Mouse (Mus musculus): ENCODE results near the gene Mansc4. TPM values are rescaled to one million over a fixed set of nuclear protein-coding genes. Genes with fewer than 3 reads are reported as not detected.

Gene Mansc4
- polyA plus RNA-seq, 1 experiment from 2014 or later: 1.5 TPM

DNA sequence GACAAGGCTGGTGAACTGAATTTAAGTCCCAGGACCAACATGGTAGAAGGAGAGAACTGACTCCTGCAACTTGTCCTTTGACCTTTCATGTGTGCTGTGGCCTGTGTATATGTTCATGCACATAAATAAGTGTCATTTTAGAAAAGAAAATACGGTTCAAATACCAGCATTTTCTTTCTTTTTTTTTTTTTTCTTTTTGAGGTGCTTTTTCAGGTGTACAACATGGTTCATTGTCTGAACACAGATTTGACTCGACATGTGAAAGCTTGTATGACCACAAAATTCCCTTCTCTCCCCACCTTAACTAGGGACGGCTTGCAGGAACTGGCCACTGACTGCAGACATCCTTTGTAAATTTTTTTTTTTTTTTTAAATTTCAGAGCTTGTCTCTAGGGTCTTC, 10.1 kb upstream of the Mansc4 start:
- peaks cover 25% of the 10 kb centered on the region for H3K4me1 ChIP-seq (replicated peaks)
- no peak overlapping the region for H3K27ac ChIP-seq (replicated peaks)
- ATAC-seq (ENCODE audit: low FRiP score, low read depth): no peak
- H3K4me3 ChIP-seq: no peak overlapping the region
- 83% methylated on average over 3 of the region's 3 CpGs for WGBS
- no peak overlapping the region for H3K9ac ChIP-seq
- no peaks in the 10 kb centered on the region for H3K27me3 ChIP-seq
- H3K4me2 ChIP-seq: no peak overlapping the region
- H3K36me3 ChIP-seq: no peaks in the 10 kb centered on the region
- no peaks in the 10 kb centered on the region for H3K9me3 ChIP-seq

DNA sequence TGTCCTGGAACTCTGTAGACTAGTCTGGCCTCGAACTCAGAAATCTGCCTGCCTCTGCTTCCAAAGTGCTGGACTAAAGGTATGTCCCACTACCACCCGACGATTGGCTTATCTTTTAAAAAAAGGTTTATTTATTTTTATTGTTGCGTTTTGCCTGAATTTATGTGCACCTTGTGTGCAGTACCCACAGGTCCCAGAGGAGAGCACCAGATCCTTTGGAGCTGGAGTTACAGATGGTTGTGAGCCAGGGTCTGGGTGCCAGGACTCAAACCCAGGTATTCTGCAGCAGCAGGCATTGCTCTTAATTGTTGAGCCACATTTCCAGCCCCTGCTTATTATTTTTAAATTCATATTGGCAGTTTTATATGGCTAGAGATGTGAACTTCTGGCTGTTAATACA, 9.3 kb upstream of the Mansc4 start:
- WGBS: 96% methylated on average over 4 of the region's 4 CpGs
- Histone ChIP-seq H3K9ac (no peak overlapping the region), H3K27me3 (no peaks in the 10 kb centered on the region), H3K27ac (replicated peaks) (no peak overlapping the region), H3K4me3 (no peak overlapping the region), H3K4me2 (no peak overlapping the region), H3K9me3 (no peaks in the 10 kb centered on the region), H3K36me3 (no peaks in the 10 kb centered on the region), H3K4me1 (replicated peaks) (peaks cover 25% of the 10 kb centered on the region)
- ATAC-seq (ENCODE audit: low FRiP score, low read depth): no peak

DNA sequence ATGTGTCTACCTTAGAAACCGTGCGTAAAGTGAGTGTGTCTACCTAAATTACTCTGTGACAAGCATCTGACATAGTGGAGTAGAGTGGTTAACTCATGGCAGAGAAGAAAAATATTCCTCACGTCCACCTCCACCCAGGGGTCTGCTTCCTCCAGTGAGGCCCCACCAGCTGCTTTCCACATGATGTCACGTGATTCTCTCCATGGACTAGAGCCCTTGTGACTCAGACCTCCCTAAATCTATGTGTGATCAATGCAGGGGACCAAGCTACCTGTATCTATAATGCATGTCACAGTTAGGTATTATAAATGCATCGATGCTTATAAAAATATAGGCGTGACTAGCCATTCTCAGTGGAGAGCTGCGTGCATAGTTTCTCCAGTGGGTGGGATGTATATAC, 7.9 kb upstream of the Mansc4 start:
- no peak for ATAC-seq (ENCODE audit: low FRiP score, low read depth)
- WGBS: 77% methylated on average over 7 of the region's 7 CpGs
- Histone ChIP-seq H3K4me3 (no peak overlapping the region), H3K9me3 (no peaks in the 10 kb centered on the region), H3K4me1 (replicated peaks) (peaks cover 34% of the 10 kb centered on the region), H3K27ac (replicated peaks) (no peak overlapping the region), H3K27me3 (no peaks in the 10 kb centered on the region), H3K4me2 (peak overlapping the region; percentile 20), H3K36me3 (no peaks in the 10 kb centered on the region), H3K9ac (no peak overlapping the region)

DNA sequence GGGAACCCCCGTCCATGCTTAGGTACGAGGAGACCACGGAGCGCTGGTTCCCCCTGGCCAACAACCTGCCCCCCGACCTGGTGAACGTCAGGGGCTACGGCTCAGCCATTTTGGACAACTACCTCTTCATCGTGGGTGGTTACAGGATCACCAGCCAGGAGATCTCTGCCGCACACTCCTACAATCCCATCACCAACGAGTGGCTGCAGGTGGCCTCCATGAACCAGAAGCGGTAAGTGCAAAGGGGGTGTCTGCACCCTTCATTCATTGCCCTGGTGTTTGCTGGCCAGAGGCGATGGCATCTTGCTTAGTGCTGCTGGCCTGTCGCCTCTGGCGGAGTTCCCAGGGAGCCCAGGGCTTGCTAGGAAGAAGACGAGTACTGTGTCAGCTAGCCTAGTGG, 5.3 kb upstream of the Mansc4 start:
- Histone ChIP-seq H3K27me3 (no peaks in the 10 kb centered on the region), H3K27ac (replicated peaks) (peak overlapping the region; percentile 95), H3K9me3 (no peaks in the 10 kb centered on the region), H3K4me1 (replicated peaks) (peaks cover 35% of the 10 kb centered on the region), H3K4me2 (peak overlapping the region; percentile 97), H3K4me3 (peak overlapping the region; percentile 88), H3K36me3 (no peaks in the 10 kb centered on the region), H3K9ac (peak overlapping the region; percentile 93)
- peak; percentile 6; the same call in 1 of the 2 replicates for ATAC-seq (ENCODE audit: low FRiP score, low read depth)
- 0% methylated on average over 15 of the region's 15 CpGs for WGBS

DNA sequence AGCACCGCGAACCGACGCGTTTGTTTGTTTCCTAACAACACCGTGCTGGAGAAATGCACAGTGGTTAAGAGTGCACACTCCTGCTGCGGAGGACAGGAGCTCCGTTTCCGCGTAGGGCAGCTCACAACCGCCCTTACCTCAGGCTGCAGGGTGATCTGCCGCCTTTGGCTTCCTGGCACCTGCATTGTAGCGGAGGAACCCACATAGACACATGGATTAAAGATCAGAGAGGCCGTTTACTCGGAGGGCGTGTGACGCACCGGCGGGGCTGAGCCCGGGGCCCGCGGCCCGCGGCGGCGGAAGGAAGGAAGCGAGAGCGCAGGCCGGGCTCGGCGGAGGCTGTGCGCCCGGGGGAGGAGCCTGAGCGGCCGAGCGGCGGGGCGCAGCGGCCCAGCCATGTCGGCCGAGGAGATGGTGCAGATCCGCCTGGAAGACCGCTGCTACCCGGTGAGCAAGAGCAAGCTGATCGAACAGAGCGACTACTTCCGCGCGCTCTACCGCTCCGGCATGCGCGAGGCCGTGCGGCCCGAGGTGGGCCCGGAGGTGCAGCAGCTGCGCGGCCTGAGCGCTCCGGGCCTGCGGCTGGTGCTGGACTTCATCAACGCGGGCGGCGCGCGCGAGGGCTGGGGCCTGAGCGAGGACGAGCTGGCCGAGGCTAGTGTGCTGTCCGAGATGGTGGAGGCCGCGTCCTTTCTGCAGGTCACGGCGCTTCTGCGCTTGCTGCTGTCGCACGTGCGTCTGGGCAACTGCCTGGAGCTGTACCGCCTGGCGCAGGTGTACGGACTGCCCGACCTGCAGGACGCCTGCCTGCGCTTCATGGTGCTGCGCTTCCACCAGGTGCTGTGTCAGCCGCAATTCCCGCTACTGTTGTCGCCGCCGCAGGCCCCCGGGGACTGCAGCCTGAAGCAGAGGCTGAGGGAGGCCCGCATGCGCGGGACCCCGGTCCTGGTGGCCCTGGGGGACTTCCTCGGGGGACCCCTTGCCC, 4.6 kb upstream of the Mansc4 start, which contains the start of gene Klhl42:
TSS of gene Klhl42 (plus strand) at position 244 of the 985 bp plus-strand sequence.
- peaks cover 42% of the 10 kb centered on the region for H3K4me1 ChIP-seq (replicated peaks)
- ATAC-seq (ENCODE audit: low FRiP score, low read depth): peak; percentile 89

DNA sequence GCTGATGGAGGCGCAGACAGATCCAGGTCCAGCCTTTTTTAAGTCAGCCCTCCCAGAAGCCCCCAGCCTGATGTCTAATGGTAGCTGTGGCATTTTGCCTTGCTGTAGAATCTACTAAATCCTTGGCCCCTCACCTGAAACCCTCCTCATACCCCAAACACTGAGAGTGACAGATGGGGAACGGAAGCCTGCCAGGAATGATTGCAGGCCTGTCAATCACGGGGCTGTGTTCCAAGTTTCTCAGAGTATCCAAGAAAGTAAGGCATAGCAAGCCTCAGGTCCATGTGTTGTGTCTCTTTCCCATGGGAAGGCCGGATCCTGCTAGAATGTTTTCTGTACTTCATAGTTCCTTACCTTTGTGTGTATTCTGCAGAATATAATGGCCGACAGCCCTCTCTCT, 3.4 kb upstream of the Mansc4 start:
- H3K9ac ChIP-seq: no peak overlapping the region
- no peaks in the 10 kb centered on the region for H3K9me3 ChIP-seq
- no peak for ATAC-seq (ENCODE audit: low FRiP score, low read depth)
- peak overlapping the region; percentile 97 for H3K4me2 ChIP-seq
- H3K4me1 ChIP-seq (replicated peaks): peaks cover 42% of the 10 kb centered on the region
- H3K36me3 ChIP-seq: no peaks in the 10 kb centered on the region
- 74% methylated on average over 5 of the region's 5 CpGs for WGBS
- H3K27me3 ChIP-seq: no peaks in the 10 kb centered on the region
- peak overlapping the region; percentile 95 for H3K27ac ChIP-seq (replicated peaks)
- H3K4me3 ChIP-seq: peak overlapping the region; percentile 88

More for the DNA sequence above, 4.6 kb upstream of the Mansc4 start, which contains the start of gene Klhl42:
- peak within 1 kb of the TSS; percentile 97 for H3K4me2 ChIP-seq
- no peaks in the 10 kb centered on the region for H3K27me3 ChIP-seq
- H3K36me3 ChIP-seq: no peaks in the 10 kb centered on the region
- H3K4me3 ChIP-seq: peak within 1 kb of the TSS; percentile 88
- peak within 1 kb of the TSS; percentile 93 for H3K9ac ChIP-seq
- H3K27ac ChIP-seq (replicated peaks): peak within 1 kb of the TSS; percentile 95
- no peaks in the 10 kb centered on the region for H3K9me3 ChIP-seq
- WGBS: under 1% methylated on average over 97 of the region's 99 CpGs

DNA sequence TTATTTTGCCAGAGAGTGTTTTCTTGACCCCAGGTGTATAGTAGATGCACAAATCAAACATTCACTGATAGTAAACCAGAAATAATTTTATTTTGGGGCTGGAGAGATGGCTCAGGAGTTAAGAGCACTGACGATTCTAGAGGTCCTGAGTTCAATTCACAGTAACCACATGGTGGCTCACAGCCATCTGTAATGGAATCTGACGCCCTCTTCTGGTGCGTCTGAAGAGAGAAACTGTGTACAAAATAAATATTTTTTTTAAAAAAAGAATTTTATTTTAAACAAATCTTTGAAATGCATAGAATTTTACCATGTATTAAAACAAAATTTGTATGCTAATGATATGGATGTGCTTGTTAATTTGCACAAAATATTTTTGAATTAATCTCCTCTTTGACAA, 1.7 kb upstream of the Mansc4 start:
- 83% methylated on average over 3 of the region's 3 CpGs for WGBS
- ATAC-seq (ENCODE audit: low FRiP score, low read depth): no peak
- H3K27ac ChIP-seq (replicated peaks): no peak overlapping the region

DNA sequence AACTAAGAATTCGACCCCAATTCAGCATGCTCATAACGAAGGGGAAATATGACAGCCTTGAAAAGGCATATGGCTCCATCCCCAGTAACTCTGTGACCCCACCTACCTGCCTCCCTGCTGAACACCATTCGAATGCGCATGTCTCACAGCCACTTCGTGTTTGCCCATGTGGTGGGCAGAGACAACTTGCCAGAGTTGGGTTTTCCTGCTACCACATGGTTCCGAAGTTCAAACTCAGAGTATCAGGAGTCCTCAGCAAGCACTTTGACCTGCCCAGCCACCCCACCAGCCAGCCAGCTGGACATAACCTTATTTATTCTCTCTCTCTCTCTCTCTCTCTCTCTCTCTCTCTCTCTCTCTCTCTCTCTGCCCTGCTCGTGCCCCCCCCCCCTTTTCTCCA, 904 bp upstream of the Mansc4 start:
- no peak for ATAC-seq (ENCODE audit: low FRiP score, low read depth)
- Histone ChIP-seq H3K27me3 (no peaks in the 10 kb centered on the region), H3K4me3 (no peak overlapping the region), H3K27ac (replicated peaks) (no peak overlapping the region), H3K4me1 (replicated peaks) (peaks cover 24% of the 10 kb centered on the region), H3K4me2 (no peak overlapping the region), H3K9me3 (no peaks in the 10 kb centered on the region), H3K36me3 (no peaks in the 10 kb centered on the region), H3K9ac (no peak overlapping the region)
- WGBS: 48% methylated on average over 6 of the region's 7 CpGs

More for the DNA sequence above, 1.7 kb upstream of the Mansc4 start:
- no peaks in the 10 kb centered on the region for H3K9me3 ChIP-seq
- H3K4me2 ChIP-seq: no peak overlapping the region
- no peak overlapping the region for H3K4me3 ChIP-seq
- no peaks in the 10 kb centered on the region for H3K36me3 ChIP-seq
- no peaks in the 10 kb centered on the region for H3K27me3 ChIP-seq
- no peak overlapping the region for H3K9ac ChIP-seq
- peaks cover 29% of the 10 kb centered on the region for H3K4me1 ChIP-seq (replicated peaks)

DNA sequence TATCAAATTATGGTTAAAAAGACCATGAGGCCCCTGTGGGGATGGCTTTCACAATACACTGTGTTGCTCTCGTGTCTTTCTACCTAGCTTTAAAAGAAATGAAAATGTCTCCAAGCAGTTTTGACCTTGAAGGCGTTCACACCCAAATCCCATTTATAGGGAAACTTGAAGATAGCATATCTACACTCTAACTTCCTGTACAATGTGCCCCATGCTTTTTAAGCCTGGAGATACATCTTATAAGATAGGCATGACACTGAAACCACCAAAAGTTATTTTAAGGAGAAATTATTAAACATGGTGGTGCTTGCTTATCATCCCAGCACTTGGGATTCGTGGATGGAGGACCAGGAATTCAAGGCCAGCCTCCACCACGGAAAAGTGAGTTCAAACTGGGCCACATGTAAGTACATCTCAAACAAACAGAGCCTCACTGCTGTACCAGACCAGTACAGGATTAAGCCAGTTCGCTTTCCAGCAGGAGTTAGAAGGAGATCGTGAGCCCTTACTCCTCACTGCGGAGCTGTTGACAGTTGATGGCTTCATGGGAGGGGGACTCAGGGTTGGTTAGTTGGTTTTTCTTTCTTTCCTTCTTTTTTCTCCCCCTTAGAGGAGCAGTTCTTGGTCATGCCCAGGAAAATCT, 1.3 kb downstream of the Mansc4 start:
- WGBS: 63% methylated on average over 7 of the region's 7 CpGs
- Histone ChIP-seq H3K4me2 (no peak overlapping the region), H3K9me3 (no peaks in the 10 kb centered on the region), H3K27me3 (no peaks in the 10 kb centered on the region), H3K27ac (replicated peaks) (no peak overlapping the region), H3K36me3 (no peaks in the 10 kb centered on the region), H3K4me1 (replicated peaks) (peaks cover 14% of the 10 kb centered on the region), H3K9ac (no peak overlapping the region), H3K4me3 (no peak overlapping the region)
- no peak for ATAC-seq (ENCODE audit: low FRiP score, low read depth)

DNA sequence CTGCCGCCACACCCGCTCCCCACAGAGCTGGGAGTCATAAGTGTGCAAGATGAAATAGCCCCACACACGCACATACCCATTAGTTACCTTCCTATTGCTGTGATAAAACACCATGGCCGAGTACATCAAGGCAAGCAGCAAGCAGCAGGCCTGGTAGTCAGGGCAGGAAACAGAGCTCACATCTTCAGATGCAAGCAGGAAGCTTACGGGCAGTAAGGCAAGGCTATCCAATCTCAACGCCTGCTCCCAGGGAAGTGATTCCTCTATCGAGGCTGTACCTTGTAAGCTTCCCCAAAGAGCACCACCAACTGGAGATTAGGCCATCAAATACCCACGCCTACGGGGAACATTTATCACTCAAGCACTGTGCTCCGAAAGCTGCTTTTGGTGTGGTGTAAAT, 6.9 kb downstream of the Mansc4 start:
- no peak overlapping the region for H3K9ac ChIP-seq
- H3K4me3 ChIP-seq: no peak overlapping the region
- no peaks in the 10 kb centered on the region for H3K4me1 ChIP-seq (replicated peaks)
- H3K27ac ChIP-seq (replicated peaks): no peak overlapping the region
- H3K4me2 ChIP-seq: no peak overlapping the region
- WGBS: 93% methylated on average over 10 of the region's 10 CpGs
- H3K27me3 ChIP-seq: no peaks in the 10 kb centered on the region
- ATAC-seq (ENCODE audit: low FRiP score, low read depth): no peak
- H3K36me3 ChIP-seq: no peaks in the 10 kb centered on the region
- no peaks in the 10 kb centered on the region for H3K9me3 ChIP-seq

DNA sequence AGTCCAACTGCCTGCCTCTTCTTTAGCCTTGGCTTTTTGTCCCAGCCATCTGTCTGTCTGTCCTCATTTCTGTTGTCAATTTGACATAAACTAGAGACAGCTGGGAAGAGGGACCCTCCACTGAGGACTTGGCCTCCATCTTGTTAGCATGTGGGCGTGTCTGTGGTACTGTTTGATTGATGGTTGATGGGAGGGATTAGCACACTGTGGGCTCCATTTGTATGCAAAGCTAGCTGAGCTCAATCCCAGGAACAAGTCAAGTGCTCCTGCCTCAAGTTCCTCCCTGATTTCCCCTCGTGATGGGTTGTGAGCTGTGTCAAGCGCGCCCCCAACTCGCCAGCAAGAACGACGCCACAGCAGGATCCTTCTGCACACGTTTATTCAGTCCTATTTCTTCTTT, 10.0 kb downstream of the Mansc4 start:
- whole genome bisulfite sequencing: 79% methylated on average over 8 of the region's 8 CpGs

DNA sequence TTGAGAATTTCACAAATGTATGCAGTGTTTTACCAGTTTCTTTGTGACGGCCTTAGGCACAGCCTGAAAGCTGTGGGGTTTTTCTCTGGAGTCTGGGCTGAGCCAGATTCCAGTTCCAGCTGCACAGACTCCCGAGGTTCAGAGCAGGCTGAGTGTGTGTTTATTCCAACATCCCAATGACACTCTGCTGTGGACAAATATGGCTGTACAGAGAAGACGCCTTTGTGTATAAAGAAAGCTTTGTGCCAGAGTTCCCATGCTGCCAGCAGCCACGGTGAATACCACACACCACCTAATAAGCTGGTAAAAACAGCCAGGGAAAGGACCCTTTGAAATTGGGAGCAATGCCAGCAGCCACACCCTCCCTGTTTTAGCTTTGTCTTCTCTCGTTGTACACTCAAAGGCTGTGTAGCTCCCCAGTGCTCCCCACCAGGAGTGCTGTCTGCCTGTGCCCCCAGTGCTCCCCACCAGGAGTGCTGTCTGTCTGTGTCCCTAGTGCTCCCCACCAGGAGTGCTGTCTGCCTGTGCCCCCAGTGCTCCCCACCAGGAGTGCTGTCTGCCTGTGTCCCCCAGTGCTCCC, 10.9 kb downstream of the Mansc4 start:
- peak; percentile 23; the same call in 1 of the 2 replicates for ATAC-seq (ENCODE audit: low FRiP score, low read depth)
- Histone ChIP-seq H3K27ac (replicated peaks) (no peak overlapping the region), H3K27me3 (no peaks in the 10 kb centered on the region), H3K36me3 (peaks cover 5% of the 10 kb centered on the region; the same call in 1 of the 2 replicates), H3K4me1 (replicated peaks) (no peaks in the 10 kb centered on the region), H3K9ac (no peak overlapping the region), H3K9me3 (no peaks in the 10 kb centered on the region), H3K4me3 (no peak overlapping the region), H3K4me2 (no peak overlapping the region)
- 38% methylated on average over 5 of the region's 5 CpGs for WGBS

More for the DNA sequence above, 10.0 kb downstream of the Mansc4 start:
- no peaks in the 10 kb centered on the region for H3K9me3 ChIP-seq
- no peaks in the 10 kb centered on the region for H3K27me3 ChIP-seq
- no peaks in the 10 kb centered on the region for H3K4me1 ChIP-seq (replicated peaks)
- no peak overlapping the region for H3K9ac ChIP-seq
- no peak overlapping the region for H3K4me2 ChIP-seq
- H3K27ac ChIP-seq (replicated peaks): no peak overlapping the region
- no peak overlapping the region for H3K4me3 ChIP-seq
- ATAC-seq (ENCODE audit: low FRiP score, low read depth): no peak
- H3K36me3 ChIP-seq: peaks cover 5% of the 10 kb centered on the region; the same call in 1 of the 2 replicates
